Mouse (Mus musculus) lung, postnatal 25 days (tissue): ENCODE measurements around the gene Zfp764.
"Not testable (repeated sequence)": the region's sequence is repeated elsewhere in the genome, so short reads cannot be mapped to it uniquely, and the experiment has no call there.

Experiments used
- DNase-seq: peaks from one replicate; pipeline ENCODE4 v3.0.0; 2022; ENCODE audit warnings: low spot score

Zfp764 gene

GRCm38 (mm10) chr7:127406002-127406987 is at the start of gene Zfp764:
Zfp764 (minus strand) TSS chr7:127406822.
- DNase-seq, result peak; percentile 91

GRCm38 (mm10) chr7:127454905-127455304 is 48.3 kb upstream of the Zfp764 start:
- DNase-seq, result no peak

- DNase-seq, result no peak
These were observed 46.4 kb upstream of the Zfp764 start for GRCm38 (mm10) chr7:127453056-127453455.

- no peak for DNase-seq
These were observed 43.3 kb upstream of the Zfp764 start for GRCm38 (mm10) chr7:127449966-127450365.

GRCm38 (mm10) chr7:127448521-127449300 is 42.1 kb upstream of the Zfp764 start, which contains the start of gene Zfp689:
Zfp689 (minus strand) TSS chr7:127449158.
- peak; percentile 97 for DNase-seq

- no peak for DNase-seq
These were observed 37.4 kb upstream of the Zfp764 start for GRCm38 (mm10) chr7:127443976-127444375.

- DNase-seq, result no peak
These were observed 31.1 kb upstream of the Zfp764 start for GRCm38 (mm10) chr7:127437724-127438123.

GRCm38 (mm10) chr7:127435206-127435605 is 28.6 kb upstream of the Zfp764 start:
- DNase-seq, result no peak

- DNase-seq, result peak; percentile 71
These were observed 19.7 kb upstream of the Zfp764 start for GRCm38 (mm10) chr7:127426354-127426753.

GRCm38 (mm10) chr7:127425911-127426310 is 19.3 kb upstream of the Zfp764 start:
- DNase-seq, result no peak

- DNase-seq, result no peak
These were observed 18.7 kb upstream of the Zfp764 start for GRCm38 (mm10) chr7:127425291-127425690.

- no peak for DNase-seq
These were observed 15.6 kb upstream of the Zfp764 start for GRCm38 (mm10) chr7:127422247-127422646.

- DNase-seq, result peak; percentile 97
These were observed 15.0 kb upstream of the Zfp764 start, which contains the start of gene Zfp688 for GRCm38 (mm10) chr7:127421388-127422191. Zfp688 (minus strand) TSS chr7:127422068.

GRCm38 (mm10) chr7:127411418-127411817 is 4.8 kb upstream of the Zfp764 start:
- no peak for DNase-seq

- DNase-seq, result not testable (repeated sequence)
These were observed 2.5 kb downstream of the Zfp764 start for GRCm38 (mm10) chr7:127404101-127404500.

- DNase-seq, result no peak
These were observed 3.6 kb downstream of the Zfp764 start for GRCm38 (mm10) chr7:127402980-127403379.

- DNase-seq, result no peak
These were observed 6.3 kb downstream of the Zfp764 start for GRCm38 (mm10) chr7:127400355-127400754.

GRCm38 (mm10) chr7:127393944-127394333 is 12.7 kb downstream of the Zfp764 start:
- DNase-seq, result no peak

GRCm38 (mm10) chr7:127393157-127393943 is 13.3 kb downstream of the Zfp764 start, which contains the start of gene E430018J23Rik:
E430018J23Rik (minus strand) TSS chr7:127393629.
- peak; percentile 99 for DNase-seq

GRCm38 (mm10) chr7:127392251-127392824 is 14.3 kb downstream of the Zfp764 start:
- DNase-seq, result no peak
